ENCODE assay signal across 31 mouse cellular contexts in genomic region chr10:29217451-29217850, GRCm38 (mm10). TPM values are rescaled to one million over a fixed set of nuclear protein-coding genes. Genes with fewer than 3 reads are reported as not detected.
A peak's percentile ranks its signal among the peaks of the same experiment; 100 is the strongest.
DNase-seq lines count a peak whose midpoint lies in the region; ATAC-seq and TF ChIP-seq lines count a peak whose summit lies in the region.
"Had no signal": no experiment of that assay in that cellular context is flagged by ENCODE, and none has a peak within 500 bp of the region (broad histone marks: within the 10 kb centered on the region; RNA-seq: fewer than 3 reads in every experiment).

No protein-coding gene starts in this region.

- H3K9me3 ChIP-seq in hindbrain, embryonic 14.5 days (ENCODE audit: control insufficient read depth, low read length), result no peaks in the 10 kb centered on the region
- no peaks in the 10 kb centered on the region for H3K9me3 ChIP-seq in hindbrain, embryonic 16.5 days (ENCODE audit: control insufficient read depth, low read length)
- no peaks in the 10 kb centered on the region for H3K9me3 ChIP-seq in forebrain, embryonic 13.5 days (replicated peaks)
- H3K9me3 ChIP-seq in midbrain, embryonic 14.5 days (ENCODE audit: control insufficient read depth, low read length), result no peaks in the 10 kb centered on the region
- H3K9me3 ChIP-seq: embryonic facial prominence, embryonic 13.5 days; G1E; heart, embryonic 12.5 days; kidney, embryonic 15.5 days; neural tube, embryonic 13.5 days had no signal

- H3K4me3 ChIP-seq in hindbrain, embryonic 14.5 days (replicated peaks; ENCODE audit: low read length), result no peak overlapping the region
- no peak overlapping the region for H3K4me3 ChIP-seq in hindbrain, embryonic 16.5 days (ENCODE audit: low read length)
- no peak overlapping the region for H3K4me3 ChIP-seq in forebrain, embryonic 13.5 days
- H3K4me3 ChIP-seq in midbrain, embryonic 14.5 days (replicated peaks; ENCODE audit: low read depth, low read length), result no peak overlapping the region
- H3K4me3 ChIP-seq: embryonic facial prominence, embryonic 13.5 days; heart, embryonic 12.5 days; kidney, embryonic 15.5 days; neural tube, embryonic 13.5 days had no signal

- no peak for TF ChIP-seq POLR2A in brain, embryonic 14.5 days (IDR thresholded peaks at IDR 0.05; ENCODE audit: borderline replicate concordance, extremely low read depth, insufficient read depth, insufficient read length, poor library complexity, severe bottlenecking)

- WGBS in hindbrain, embryonic 14.5 days, result 45% methylated on average over 2 of the region's 2 CpGs
- WGBS in hindbrain, embryonic 16.5 days, result 68% methylated on average over 2 of the region's 2 CpGs
- WGBS in forebrain, embryonic 13.5 days, result 51% methylated on average over 2 of the region's 2 CpGs
- WGBS in midbrain, embryonic 14.5 days, result 18% methylated on average over 2 of the region's 2 CpGs

- no peak for DNase-seq in hindbrain, embryonic 14.5 days (ENCODE audit: low spot score)
- DNase-seq in brain, embryonic 14.5 days (ENCODE audit: low read depth), result peak; percentile 66
- DNase-seq in midbrain, embryonic 14.5 days, result peak; percentile 35
- DNase-seq in adrenal gland, postnatal 14 days, result no peak
- DNase-seq in spleen, postnatal 4 days (ENCODE audit: low spot score in 2 of 2), result no peak
- DNase-seq: B cell, adult 2 months; cerebellum, adult 2 months; cerebellum, postnatal 25 days; embryo, embryonic 11 days; gastrocnemius, postnatal 10 days; heart, postnatal 10 days; kidney, adult 11 months; kidney, postnatal 36 days; layer of hippocampus, adult 9-11 months; retina, postnatal 1 day; right cerebral cortex, postnatal 25 days; thymus, postnatal 14 days had no signal

- H3K4me1 ChIP-seq in hindbrain, embryonic 14.5 days (replicated peaks; ENCODE audit: control insufficient read depth, insufficient read depth, low read length), result peaks cover 3% of the 10 kb centered on the region; the same call in 1 of the 2 replicates
- H3K4me1 ChIP-seq in hindbrain, embryonic 16.5 days (ENCODE audit: control insufficient read depth, insufficient read depth, low read depth, low read length), result peaks cover 2% of the 10 kb centered on the region; the same call in 1 of the 2 replicates
- H3K4me1 ChIP-seq in forebrain, embryonic 13.5 days, result peaks cover 27% of the 10 kb centered on the region
- H3K4me1 ChIP-seq in midbrain, embryonic 14.5 days (ENCODE audit: control insufficient read depth, insufficient read depth, low read length), result no peaks in the 10 kb centered on the region
- H3K4me1 ChIP-seq: embryonic facial prominence, embryonic 13.5 days; heart, embryonic 12.5 days; kidney, embryonic 15.5 days had no signal

- H3K9ac ChIP-seq in hindbrain, embryonic 14.5 days, result no peak overlapping the region
- H3K9ac ChIP-seq in hindbrain, embryonic 16.5 days (ENCODE audit: low read depth, low read length), result no peak overlapping the region
- no peak overlapping the region for H3K9ac ChIP-seq in forebrain, embryonic 13.5 days
- H3K9ac ChIP-seq in midbrain, embryonic 14.5 days (replicated peaks; ENCODE audit: low read length), result no peak overlapping the region
- H3K9ac ChIP-seq: embryonic facial prominence, embryonic 13.5 days; heart, embryonic 12.5 days; kidney, embryonic 15.5 days; liver, embryonic 14.5 days; lung, embryonic 14.5 days; neural tube, embryonic 13.5 days had no signal

- H3K4me2 ChIP-seq in hindbrain, embryonic 14.5 days (replicated peaks), result no peak overlapping the region
- H3K4me2 ChIP-seq in hindbrain, embryonic 16.5 days (ENCODE audit: low read length), result no peak overlapping the region
- H3K4me2 ChIP-seq in forebrain, embryonic 13.5 days, result no peak overlapping the region
- no peak overlapping the region for H3K4me2 ChIP-seq in midbrain, embryonic 14.5 days (ENCODE audit: low read length)
- H3K4me2 ChIP-seq: embryonic facial prominence, embryonic 13.5 days; heart, embryonic 12.5 days; kidney, embryonic 15.5 days; lung, embryonic 14.5 days; neural tube, embryonic 13.5 days had no signal

- H3K36me3 ChIP-seq in hindbrain, embryonic 14.5 days (replicated peaks; ENCODE audit: control insufficient read depth, insufficient read depth), result peaks cover 30% of the 10 kb centered on the region
- H3K36me3 ChIP-seq in hindbrain, embryonic 16.5 days (ENCODE audit: control insufficient read depth, insufficient read depth, low read length), result peaks cover 6% of the 10 kb centered on the region; the same call in 1 of the 2 replicates
- H3K36me3 ChIP-seq in forebrain, embryonic 13.5 days (ENCODE audit: poor library complexity, severe bottlenecking), result peaks cover 8% of the 10 kb centered on the region
- peaks cover 20% of the 10 kb centered on the region for H3K36me3 ChIP-seq in midbrain, embryonic 14.5 days (ENCODE audit: control insufficient read depth, insufficient read depth, low read length)
- H3K36me3 ChIP-seq: embryonic facial prominence, embryonic 13.5 days; G1E; heart, embryonic 12.5 days; kidney, embryonic 15.5 days had no signal

- H3K27me3 ChIP-seq in hindbrain, embryonic 14.5 days (ENCODE audit: control insufficient read depth, insufficient read depth, low read length), result no peaks in the 10 kb centered on the region
- no peaks in the 10 kb centered on the region for H3K27me3 ChIP-seq in hindbrain, embryonic 16.5 days (replicated peaks; ENCODE audit: control insufficient read depth, insufficient read depth, low read length)
- H3K27me3 ChIP-seq in forebrain, embryonic 13.5 days, result no peaks in the 10 kb centered on the region
- H3K27me3 ChIP-seq in midbrain, embryonic 14.5 days (ENCODE audit: control insufficient read depth, insufficient read depth, low read length), result no peaks in the 10 kb centered on the region
- H3K27me3 ChIP-seq: CH12.LX; embryonic facial prominence, embryonic 13.5 days; heart, embryonic 12.5 days; kidney, embryonic 15.5 days; neural tube, embryonic 13.5 days had no signal

- H3K27ac ChIP-seq in hindbrain, embryonic 14.5 days, result no peak overlapping the region
- no peak overlapping the region for H3K27ac ChIP-seq in hindbrain, embryonic 16.5 days (ENCODE audit: low read depth, low read length)
- no peak overlapping the region for H3K27ac ChIP-seq in forebrain, embryonic 13.5 days
- no peak overlapping the region for H3K27ac ChIP-seq in midbrain, embryonic 14.5 days (replicated peaks; ENCODE audit: low read depth, low read length)
- H3K27ac ChIP-seq: embryonic facial prominence, embryonic 13.5 days; kidney, embryonic 15.5 days; liver, embryonic 14.5 days; neural tube, embryonic 13.5 days had no signal

- 0 out of 2 replicates have a peak, but pooled peaks have one; percentile 48 for ATAC-seq in hindbrain, embryonic 14.5 days (ENCODE audit: low FRiP score)
- ATAC-seq in hindbrain, embryonic 16.5 days, result no peak
- peak; percentile 80 for ATAC-seq in forebrain, embryonic 13.5 days
- ATAC-seq in midbrain, embryonic 14.5 days (ENCODE audit: low FRiP score, low TSS enrichment), result peak; percentile 35; the same call in 1 of the 2 replicates
- ATAC-seq: Patski had no signal

- no peak for TF ChIP-seq CTCF in brain, embryonic 14.5 days (IDR thresholded peaks at IDR 0.05; ENCODE audit: borderline replicate concordance, extremely low read depth, insufficient read depth, insufficient read length)

RNA-seq across cellular contexts. Expression of gene 9330159F19Rik, which starts 6.0 kb away (rescaled TPM):
- polyA plus RNA-seq in hindbrain, embryonic 14.5 days (2014; fragmentation: Nextera tagmentation; extraction: Ambion mirVana), result 29.7 and 31.9 TPM in 2 replicates
- polyA plus RNA-seq in hindbrain, embryonic 16.5 days (2015; fragmentation: Nextera tagmentation; extraction: Ambion mirVana), result 26.3 and 26.6 TPM in 2 replicates
- 55.9 and 70.9 TPM in 2 replicates for polyA plus RNA-seq in brain, embryonic 14.5 days (2012; rRNA removed)
- 22.8 and 23.1 TPM in 2 replicates for polyA plus RNA-seq in forebrain, embryonic 13.5 days (2015; fragmentation: Nextera tagmentation; extraction: Ambion mirVana)
- 35.4 and 40.8 TPM in 2 replicates for polyA plus RNA-seq in midbrain, embryonic 14.5 days (2014; fragmentation: Nextera tagmentation; extraction: Ambion mirVana)
- total RNA-seq in adrenal gland, postnatal 14 days (2021), result 3.5 and 3.6 TPM in 2 replicates
- total RNA-seq: megakaryocyte, adult 5-6 weeks had no signal
- polyA plus RNA-seq: spleen, adult 2 months had no signal

RNA-seq across cellular contexts. Expression of gene Gm49353, which starts 18.7 kb away (rescaled TPM):
- 10.4 and 12.4 TPM in 2 replicates for polyA plus RNA-seq in hindbrain, embryonic 14.5 days (2014; fragmentation: Nextera tagmentation; extraction: Ambion mirVana)
- 7.8 and 9.4 TPM in 2 replicates for polyA plus RNA-seq in hindbrain, embryonic 16.5 days (2015; fragmentation: Nextera tagmentation; extraction: Ambion mirVana)
- 8.7 and 19.1 TPM in 2 replicates for polyA plus RNA-seq in brain, embryonic 14.5 days (2012; rRNA removed)
- 13.0 and 19.1 TPM in 2 replicates for polyA plus RNA-seq in forebrain, embryonic 13.5 days (2015; fragmentation: Nextera tagmentation; extraction: Ambion mirVana)
- 12.0 and 14.2 TPM in 2 replicates for polyA plus RNA-seq in midbrain, embryonic 14.5 days (2014; fragmentation: Nextera tagmentation; extraction: Ambion mirVana)
- 0.86 TPM in 1 of 2 replicates, not detected in the other for total RNA-seq in adrenal gland, postnatal 14 days (2021)
- total RNA-seq: CH12.LX; G1E; heart, postnatal 10 days; megakaryocyte, adult 5-6 weeks had no signal
- polyA plus RNA-seq: G1E; heart, embryonic 12.5 days; kidney, embryonic 15.5 days; limb, embryonic 14.5 days; liver, embryonic 14.5 days; lung, embryonic 14.5 days; spleen, adult 2 months had no signal

Comparison
In these comparisons a context has a peak if more than half of its experiments do, and no peak if none do; other contexts are left out.
1. DNase-seq: peak in brain, embryonic 14.5 days (single experiment) and midbrain, embryonic 14.5 days (single experiment); none in hindbrain, embryonic 14.5 days (single experiment), adrenal gland, postnatal 14 days (single experiment) and spleen, postnatal 4 days (0 of 2).